Mouse (Mus musculus): ENCODE data around the gene Nrxn1. TPM values are rescaled to one million over a fixed set of nuclear protein-coding genes. Genes with fewer than 3 reads are reported as not detected.
A peak's percentile ranks its signal among the peaks of the same experiment; 100 is the strongest.

Gene Nrxn1
- polyA plus RNA-seq, 1 experiment = 2.4 TPM

DNA sequence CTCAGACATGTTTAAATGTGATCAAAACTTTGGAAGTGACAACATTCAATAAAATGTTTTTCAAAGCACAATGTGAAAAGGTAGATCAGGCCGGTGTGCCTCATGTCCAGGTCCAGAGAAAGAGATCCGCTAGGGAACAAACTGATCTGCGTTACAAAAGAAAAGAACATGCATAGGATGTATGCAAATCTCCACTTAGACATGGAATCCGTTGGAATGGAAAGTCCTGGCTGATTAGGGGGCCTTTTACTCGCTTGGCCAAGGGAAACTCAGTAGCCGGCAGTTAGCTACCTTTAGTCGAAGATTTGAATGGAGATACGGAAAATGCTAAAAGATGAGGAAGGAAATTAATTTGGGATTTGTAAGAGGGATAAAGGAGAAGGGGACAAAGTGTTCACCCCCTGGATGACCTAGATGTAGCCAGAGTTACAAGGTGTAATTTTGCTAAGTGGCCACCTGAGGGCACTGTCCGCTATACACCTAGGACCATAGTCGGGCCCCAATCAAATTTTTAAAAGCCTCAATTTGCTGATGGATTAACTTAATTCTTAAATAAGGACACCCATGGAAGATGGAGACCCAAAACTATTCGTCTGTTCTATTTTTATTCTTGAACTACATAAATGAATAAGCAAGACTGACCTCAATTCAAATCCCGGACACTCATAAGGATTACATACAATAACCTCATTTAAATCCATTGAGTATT, 508.9 kb downstream of the Nrxn1 start:
- TF ChIP-seq CTCF (IDR thresholded peaks at IDR 0.05; ENCODE audit: insufficient read depth, low read length) (peak; percentile 35), POLR2A (IDR thresholded peaks at IDR 0.05; ENCODE audit: borderline replicate concordance, extremely low read depth, low read depth, low read length) (no peak)
- H3K4me3 ChIP-seq (replicated peaks; ENCODE audit: extremely low read depth, low read depth, low read length) = no peak overlapping the region
- no peaks in the 10 kb centered on the region for H3K4me1 ChIP-seq (ENCODE audit: control insufficient read depth, insufficient read depth, low read length)
- WGBS = 53% methylated on average over 12 of the region's 12 CpGs
- DNase-seq = no peak

GRCm38 (mm10) chr17:90583196-90583595, 509.7 kb downstream of the Nrxn1 start:
- no peak overlapping the region for H3K4me3 ChIP-seq (replicated peaks; ENCODE audit: extremely low read depth, low read depth, low read length)
- no peak for DNase-seq
- TF ChIP-seq POLR2A (IDR thresholded peaks at IDR 0.05; ENCODE audit: borderline replicate concordance, extremely low read depth, low read depth, low read length) (no peak), CTCF (IDR thresholded peaks at IDR 0.05; ENCODE audit: insufficient read depth, low read length) (no peak)
- WGBS = 74% methylated on average over 3 of the region's 3 CpGs
- H3K4me1 ChIP-seq (ENCODE audit: control insufficient read depth, insufficient read depth, low read length) = no peaks in the 10 kb centered on the region

- H3K4me1 ChIP-seq (ENCODE audit: control insufficient read depth, insufficient read depth, low read length) = no peaks in the 10 kb centered on the region
- no peak for TF ChIP-seq POLR2A (IDR thresholded peaks at IDR 0.05; ENCODE audit: borderline replicate concordance, extremely low read depth, low read depth, low read length)
- TF ChIP-seq CTCF (IDR thresholded peaks at IDR 0.05; ENCODE audit: insufficient read depth, low read length) = no peak
- 45% methylated on average over 2 of the region's 2 CpGs for WGBS
These were observed 523.0 kb downstream of the Nrxn1 start for GRCm38 (mm10) chr17:90569877-90570276.

DNA sequence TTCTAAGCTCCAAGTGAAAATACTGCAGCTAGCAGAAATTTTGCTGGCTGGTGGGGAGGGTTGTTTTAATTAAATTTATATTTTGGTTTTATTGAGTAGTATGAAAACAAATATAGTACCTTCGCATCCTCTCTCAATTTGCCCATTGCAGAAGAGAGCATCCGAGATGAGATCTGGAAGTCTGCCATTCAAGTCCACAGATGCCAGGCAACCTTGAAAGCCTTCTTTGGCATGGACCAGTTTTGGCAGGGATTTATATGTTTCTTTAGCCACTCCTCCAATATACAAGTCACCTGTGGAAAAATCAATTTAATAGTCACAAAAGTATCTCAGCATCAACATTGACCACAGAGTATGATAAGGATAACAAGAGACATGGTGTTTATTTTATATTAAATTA, 527.7 kb downstream of the Nrxn1 start:
- Histone ChIP-seq H3K4me1 (ENCODE audit: control insufficient read depth, insufficient read depth, low read length) (no peaks in the 10 kb centered on the region), H3K4me3 (replicated peaks; ENCODE audit: extremely low read depth, low read depth, low read length) (no peak overlapping the region)
- 86% methylated on average over 2 of the region's 2 CpGs for WGBS
- no peak for TF ChIP-seq POLR2A (IDR thresholded peaks at IDR 0.05; ENCODE audit: borderline replicate concordance, extremely low read depth, low read depth, low read length)
- TF ChIP-seq CTCF (IDR thresholded peaks at IDR 0.05; ENCODE audit: insufficient read depth, low read length) = no peak
- DNase-seq = no peak

More at GRCm38 (mm10) chr17:90569877-90570276, 523.0 kb downstream of the Nrxn1 start:
- no peak overlapping the region for H3K4me3 ChIP-seq (replicated peaks; ENCODE audit: extremely low read depth, low read depth, low read length)
- DNase-seq = no peak

DNA sequence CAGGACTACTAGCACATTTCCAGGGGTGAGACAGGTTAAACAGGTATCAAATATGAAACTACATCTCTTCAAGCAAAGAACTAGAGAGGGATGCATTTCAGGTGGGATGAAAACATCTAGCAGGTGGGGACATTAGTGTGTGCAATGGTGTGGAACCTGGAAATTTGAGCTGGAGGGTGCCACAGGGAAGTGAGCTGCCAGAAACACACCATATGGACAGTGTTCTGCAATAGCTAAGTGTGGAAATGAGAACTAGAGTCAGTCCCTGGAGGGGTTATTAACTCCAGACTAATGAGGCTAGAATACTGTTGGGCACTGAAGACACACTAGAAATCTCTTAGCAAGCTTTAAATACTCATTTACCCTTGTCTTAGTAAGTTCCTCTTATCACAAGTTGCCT, 536.5 kb downstream of the Nrxn1 start:
- DNase-seq = no peak
- no peak for TF ChIP-seq CTCF (IDR thresholded peaks at IDR 0.05; ENCODE audit: insufficient read depth, low read length)
- no peak for TF ChIP-seq POLR2A (IDR thresholded peaks at IDR 0.05; ENCODE audit: borderline replicate concordance, extremely low read depth, low read depth, low read length)
- Histone ChIP-seq H3K4me3 (replicated peaks; ENCODE audit: extremely low read depth, low read depth, low read length) (no peak overlapping the region), H3K4me1 (ENCODE audit: control insufficient read depth, insufficient read depth, low read length) (no peaks in the 10 kb centered on the region)

DNA sequence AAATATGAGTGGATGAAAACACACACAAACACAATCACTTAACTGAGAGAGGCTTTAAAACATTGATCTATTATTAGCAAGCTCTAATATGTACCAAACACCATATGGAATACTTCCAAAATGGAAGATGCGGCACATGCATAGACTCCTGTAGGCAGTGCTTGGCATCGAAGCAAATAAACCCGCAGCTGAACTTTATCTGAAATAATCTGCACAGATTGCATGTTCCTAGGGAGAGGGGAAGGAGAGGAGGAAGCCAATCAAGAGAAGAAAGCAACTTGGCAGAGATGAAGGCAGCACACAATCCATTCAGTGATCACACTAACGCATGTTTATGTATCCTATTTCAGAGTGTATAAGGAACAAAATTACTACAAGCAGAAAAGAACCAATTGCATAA, 542.5 kb downstream of the Nrxn1 start:
- TF ChIP-seq POLR2A (IDR thresholded peaks at IDR 0.05; ENCODE audit: borderline replicate concordance, extremely low read depth, low read depth, low read length) (no peak), CTCF (IDR thresholded peaks at IDR 0.05; ENCODE audit: insufficient read depth, low read length) (no peak)
- no peak overlapping the region for H3K4me3 ChIP-seq (replicated peaks; ENCODE audit: extremely low read depth, low read depth, low read length)
- no peak for DNase-seq
- H3K4me1 ChIP-seq (ENCODE audit: control insufficient read depth, insufficient read depth, low read length) = no peaks in the 10 kb centered on the region
- WGBS = 71% methylated on average over 4 of the region's 4 CpGs

DNA sequence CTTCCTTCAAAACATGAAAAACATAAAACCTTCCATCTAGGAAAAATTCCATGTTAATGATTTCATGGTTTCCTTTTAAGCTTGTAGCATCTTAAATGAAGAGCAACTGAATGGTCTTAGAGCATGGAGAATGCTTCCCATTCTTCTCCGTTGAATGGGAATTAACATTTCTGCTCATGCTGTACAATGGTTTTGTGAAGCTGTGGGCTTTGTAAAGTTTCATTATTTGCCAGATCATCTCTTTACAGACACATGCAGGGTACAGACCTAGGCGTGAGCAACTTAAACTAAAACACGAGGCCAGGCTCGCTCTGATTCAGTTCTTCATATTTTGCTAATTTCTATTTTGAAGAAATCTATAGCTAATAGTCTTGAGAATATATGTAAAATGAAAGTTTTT, 546.1 kb downstream of the Nrxn1 start:
- no peak for DNase-seq
- H3K4me1 ChIP-seq (ENCODE audit: control insufficient read depth, insufficient read depth, low read length) = no peaks in the 10 kb centered on the region
- no peak overlapping the region for H3K4me3 ChIP-seq (replicated peaks; ENCODE audit: extremely low read depth, low read depth, low read length)
- no peak for TF ChIP-seq POLR2A (IDR thresholded peaks at IDR 0.05; ENCODE audit: borderline replicate concordance, extremely low read depth, low read depth, low read length)
- 82% methylated on average over 4 of the region's 4 CpGs for WGBS

DNA sequence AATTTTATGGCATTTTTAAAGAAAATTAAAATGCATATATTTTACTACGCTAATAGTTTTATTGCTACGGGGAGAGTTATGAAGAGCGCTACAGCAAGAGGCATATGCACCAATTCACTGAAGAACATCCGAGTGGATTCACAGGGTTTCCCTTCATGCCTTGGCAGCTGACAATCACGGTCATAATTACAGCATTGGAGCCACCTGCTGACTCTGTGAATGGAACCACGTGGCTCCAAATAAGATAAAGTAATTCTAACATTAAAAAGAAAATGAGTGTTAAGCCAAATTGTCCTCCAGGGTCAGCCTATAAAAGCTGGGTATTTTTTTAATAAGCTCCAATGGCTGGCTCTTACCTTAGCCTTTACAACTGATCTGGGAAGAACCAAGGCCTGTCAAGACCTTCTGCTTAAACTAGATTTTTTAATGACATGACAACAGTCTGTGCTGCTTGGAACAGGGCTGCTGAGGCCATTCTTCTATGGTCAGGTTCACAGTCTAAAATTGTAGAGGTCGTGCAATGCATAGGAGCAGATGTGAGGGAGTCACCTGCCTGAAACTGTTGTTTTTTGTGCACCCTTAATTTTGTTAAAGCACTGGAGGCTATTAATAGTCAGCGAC, 548.1 kb downstream of the Nrxn1 start:
- DNase-seq = no peak
- no peak for TF ChIP-seq CTCF (IDR thresholded peaks at IDR 0.05; ENCODE audit: insufficient read depth, low read length)
- TF ChIP-seq POLR2A (IDR thresholded peaks at IDR 0.05; ENCODE audit: borderline replicate concordance, extremely low read depth, low read depth, low read length) = no peak
- WGBS = 72% methylated on average over 8 of the region's 8 CpGs

DNA sequence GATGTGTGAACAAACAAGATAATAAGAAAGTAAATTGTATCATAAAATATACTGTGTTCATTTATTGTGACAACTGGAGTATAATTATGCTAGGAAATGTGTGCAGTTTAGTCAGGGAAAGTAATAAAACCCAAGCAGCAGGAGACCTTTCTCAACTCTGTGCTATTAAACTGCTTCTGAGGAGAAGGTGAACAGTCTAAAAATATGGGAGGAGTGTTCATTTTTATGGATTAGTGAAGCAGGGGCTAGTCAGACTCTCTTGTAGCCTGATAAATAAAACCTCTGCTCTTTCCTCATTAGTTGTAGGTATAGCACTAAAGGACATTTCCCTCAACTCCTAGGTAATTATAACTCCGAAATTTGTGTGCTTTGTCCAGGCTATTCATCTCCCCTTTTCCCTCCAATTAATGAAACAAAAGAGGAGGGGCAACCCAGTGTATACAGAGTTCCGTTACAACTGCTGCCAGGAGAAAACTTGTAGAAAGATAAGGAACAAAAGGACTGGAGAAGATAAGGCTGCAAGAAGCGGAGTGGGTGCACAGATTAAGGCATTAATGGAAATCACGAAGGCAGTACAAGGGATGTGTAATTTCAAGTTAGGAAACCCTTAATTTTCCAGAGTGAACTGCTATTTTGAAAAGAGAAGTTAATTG, 548.8 kb downstream of the Nrxn1 start:
- 22% methylated on average over 4 of the region's 4 CpGs for WGBS
- no peak overlapping the region for H3K4me3 ChIP-seq (replicated peaks; ENCODE audit: extremely low read depth, low read depth, low read length)
- no peak for DNase-seq
- TF ChIP-seq CTCF (IDR thresholded peaks at IDR 0.05; ENCODE audit: insufficient read depth, low read length) = no peak
- TF ChIP-seq POLR2A (IDR thresholded peaks at IDR 0.05; ENCODE audit: borderline replicate concordance, extremely low read depth, low read depth, low read length) = no peak
- no peaks in the 10 kb centered on the region for H3K4me1 ChIP-seq (ENCODE audit: control insufficient read depth, insufficient read depth, low read length)

More for the DNA sequence above, 548.1 kb downstream of the Nrxn1 start:
- Histone ChIP-seq H3K4me1 (ENCODE audit: control insufficient read depth, insufficient read depth, low read length) (no peaks in the 10 kb centered on the region), H3K4me3 (replicated peaks; ENCODE audit: extremely low read depth, low read depth, low read length) (no peak overlapping the region)

DNA sequence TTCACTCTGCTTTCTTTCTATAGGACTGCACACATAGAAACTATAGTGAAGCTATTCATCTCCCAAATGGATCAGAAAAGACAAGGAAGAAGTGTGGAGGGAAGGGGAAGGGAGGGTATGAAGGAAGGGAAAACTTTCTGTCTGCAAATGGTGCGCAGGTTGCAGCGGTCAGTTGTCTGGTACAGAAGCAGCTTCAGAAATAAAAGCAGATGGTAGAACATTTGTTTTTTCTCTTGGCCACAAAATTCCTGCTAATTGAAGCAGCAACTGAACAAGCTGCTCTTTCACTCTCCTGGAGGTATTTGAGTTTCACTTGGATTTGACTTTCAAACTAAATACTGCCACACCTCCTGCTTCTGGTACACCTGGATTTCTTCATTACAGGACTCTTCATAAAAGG, 561.4 kb downstream of the Nrxn1 start:
- WGBS = 92% methylated on average over 2 of the region's 2 CpGs
- no peak for TF ChIP-seq POLR2A (IDR thresholded peaks at IDR 0.05; ENCODE audit: borderline replicate concordance, extremely low read depth, low read depth, low read length)
- no peak for TF ChIP-seq CTCF (IDR thresholded peaks at IDR 0.05; ENCODE audit: insufficient read depth, low read length)
- Histone ChIP-seq H3K4me3 (replicated peaks; ENCODE audit: extremely low read depth, low read depth, low read length) (no peak overlapping the region), H3K4me1 (ENCODE audit: control insufficient read depth, insufficient read depth, low read length) (no peaks in the 10 kb centered on the region)
- DNase-seq = no peak
